13 mouse cellular contexts compared by ENCODE assay signal in genomic region chr1:23117423-23117822, GRCm38 (mm10). TPM values are rescaled to one million over a fixed set of nuclear protein-coding genes. Genes with fewer than 3 reads are reported as not detected.
A peak's percentile ranks its signal among the peaks of the same experiment; 100 is the strongest.
DNase-seq lines count a peak whose midpoint lies in the region; ATAC-seq lines count a peak whose summit lies in the region.
"Had no signal": no experiment of that assay in that cellular context is flagged by ENCODE, and none has a peak within 500 bp of the region (broad histone marks: within the 10 kb centered on the region; RNA-seq: fewer than 3 reads in every experiment).

No protein-coding gene starts in this region.

- DNase-seq in adrenal gland, postnatal 14 days: peak; percentile 24
- no peak for DNase-seq in adrenal gland, adult 18-20 months (ENCODE audit: low spot score in 2 of 2)
- DNase-seq in layer of hippocampus, adult 9-11 months: peak; percentile 14
- no peak for DNase-seq in layer of hippocampus, adult 8-10 months (ENCODE audit: low spot score in 2 of 2)
- peak; percentile 58 for DNase-seq in lung, postnatal 10 days
- no peak for DNase-seq in cerebellum, postnatal 4 days (ENCODE audit: low spot score in 2 of 2)
- DNase-seq in midbrain, embryonic 14.5 days: no peak
- DNase-seq: cerebellum, postnatal 14 days; liver, embryonic 13.5 days; thymus, postnatal 4 days had no signal

- peak; percentile 72; the same call in 1 of the 2 replicates for ATAC-seq in heart, embryonic 12.5 days (ENCODE audit: insufficient number of reproducible peaks, low FRiP score)
- no peak for ATAC-seq in midbrain, embryonic 14.5 days (ENCODE audit: low FRiP score, low TSS enrichment)

- H3K27me3 ChIP-seq in heart, embryonic 12.5 days (replicated peaks): no peaks in the 10 kb centered on the region
- no peaks in the 10 kb centered on the region for H3K27me3 ChIP-seq in midbrain, embryonic 14.5 days (ENCODE audit: control insufficient read depth, insufficient read depth, low read length)
- H3K27me3 ChIP-seq: liver, embryonic 13.5 days had no signal

- no peaks in the 10 kb centered on the region for H3K9me3 ChIP-seq in heart, embryonic 12.5 days (replicated peaks)
- no peaks in the 10 kb centered on the region for H3K9me3 ChIP-seq in midbrain, embryonic 14.5 days (ENCODE audit: control insufficient read depth, low read length)
- H3K9me3 ChIP-seq: liver, embryonic 13.5 days had no signal

- peak overlapping the region; percentile 83 for H3K27ac ChIP-seq in heart, embryonic 12.5 days (ENCODE audit: poor library complexity, severe bottlenecking)
- no peak overlapping the region for H3K27ac ChIP-seq in midbrain, embryonic 14.5 days (replicated peaks; ENCODE audit: low read depth, low read length)
- H3K27ac ChIP-seq: liver, embryonic 13.5 days had no signal

- peak overlapping the region; percentile 4; the same call in 1 of the 2 replicates for H3K4me2 ChIP-seq in heart, embryonic 12.5 days
- H3K4me2 ChIP-seq in midbrain, embryonic 14.5 days (ENCODE audit: low read length): no peak overlapping the region
- H3K4me2 ChIP-seq: liver, embryonic 13.5 days had no signal

- no peak overlapping the region for H3K4me3 ChIP-seq in heart, embryonic 12.5 days
- no peak overlapping the region for H3K4me3 ChIP-seq in midbrain, embryonic 14.5 days (replicated peaks; ENCODE audit: low read depth, low read length)
- H3K4me3 ChIP-seq: liver, embryonic 13.5 days had no signal

- no peak overlapping the region for H3K9ac ChIP-seq in heart, embryonic 12.5 days
- no peak overlapping the region for H3K9ac ChIP-seq in midbrain, embryonic 14.5 days (replicated peaks; ENCODE audit: low read length)
- H3K9ac ChIP-seq: liver, embryonic 13.5 days had no signal

- peaks cover 29% of the 10 kb centered on the region for H3K4me1 ChIP-seq in heart, embryonic 12.5 days (replicated peaks)
- H3K4me1 ChIP-seq in midbrain, embryonic 14.5 days (ENCODE audit: control insufficient read depth, insufficient read depth, low read length): no peaks in the 10 kb centered on the region
- H3K4me1 ChIP-seq: liver, embryonic 13.5 days had no signal

- H3K36me3 ChIP-seq in heart, embryonic 12.5 days: no peaks in the 10 kb centered on the region
- H3K36me3 ChIP-seq in midbrain, embryonic 14.5 days (ENCODE audit: control insufficient read depth, insufficient read depth, low read length): no peaks in the 10 kb centered on the region
- H3K36me3 ChIP-seq: liver, embryonic 13.5 days had no signal

- 37% methylated on average over 3 of the region's 3 CpGs for WGBS in heart, embryonic 12.5 days
- WGBS in midbrain, embryonic 14.5 days: 80% methylated on average over 3 of the region's 3 CpGs

RNA-seq across cellular contexts. Expression of gene 4933415F23Rik, which starts 15.4 kb away (rescaled TPM):
- not detected in 2 replicates for total RNA-seq in adrenal gland, postnatal 14 days (2021)
- not detected for total RNA-seq in adrenal gland, adult 18-20 months (2021)
- under 1 TPM in 1 of 4 experiments, not detected in 3; 0.17 TPM for total RNA-seq in layer of hippocampus, adult 8-10 months (2022)
- polyA plus RNA-seq in heart, embryonic 12.5 days (2016; fragmentation: Nextera tagmentation; extraction: Ambion mirVana): not detected in 2 replicates
- polyA plus RNA-seq in midbrain, embryonic 14.5 days (2014; fragmentation: Nextera tagmentation; extraction: Ambion mirVana): not detected in 2 replicates
- total RNA-seq: adrenal gland, postnatal 4 days; heart, postnatal 14 days had no signal
- polyA plus RNA-seq: liver, embryonic 13.5 days had no signal

Comparison
In these comparisons a context has a peak if more than half of its experiments do, and no peak if none do; other contexts are left out.
1. DNase-seq: peak in adrenal gland, postnatal 14 days (single experiment), layer of hippocampus, adult 9-11 months (single experiment) and lung, postnatal 10 days (single experiment); none in adrenal gland, adult 18-20 months (0 of 2), layer of hippocampus, adult 8-10 months (0 of 2), cerebellum, postnatal 4 days (0 of 2) and midbrain, embryonic 14.5 days (single experiment).